Mouse (Mus musculus): ENCODE measurements around the gene Rhoa. TPM values are rescaled to one million over a fixed set of nuclear protein-coding genes. Genes with fewer than 3 reads are reported as not detected.

Gene Rhoa
- total RNA-seq (2023), result 100 to 1,000 TPM; 347 to 351 TPM

DNA sequence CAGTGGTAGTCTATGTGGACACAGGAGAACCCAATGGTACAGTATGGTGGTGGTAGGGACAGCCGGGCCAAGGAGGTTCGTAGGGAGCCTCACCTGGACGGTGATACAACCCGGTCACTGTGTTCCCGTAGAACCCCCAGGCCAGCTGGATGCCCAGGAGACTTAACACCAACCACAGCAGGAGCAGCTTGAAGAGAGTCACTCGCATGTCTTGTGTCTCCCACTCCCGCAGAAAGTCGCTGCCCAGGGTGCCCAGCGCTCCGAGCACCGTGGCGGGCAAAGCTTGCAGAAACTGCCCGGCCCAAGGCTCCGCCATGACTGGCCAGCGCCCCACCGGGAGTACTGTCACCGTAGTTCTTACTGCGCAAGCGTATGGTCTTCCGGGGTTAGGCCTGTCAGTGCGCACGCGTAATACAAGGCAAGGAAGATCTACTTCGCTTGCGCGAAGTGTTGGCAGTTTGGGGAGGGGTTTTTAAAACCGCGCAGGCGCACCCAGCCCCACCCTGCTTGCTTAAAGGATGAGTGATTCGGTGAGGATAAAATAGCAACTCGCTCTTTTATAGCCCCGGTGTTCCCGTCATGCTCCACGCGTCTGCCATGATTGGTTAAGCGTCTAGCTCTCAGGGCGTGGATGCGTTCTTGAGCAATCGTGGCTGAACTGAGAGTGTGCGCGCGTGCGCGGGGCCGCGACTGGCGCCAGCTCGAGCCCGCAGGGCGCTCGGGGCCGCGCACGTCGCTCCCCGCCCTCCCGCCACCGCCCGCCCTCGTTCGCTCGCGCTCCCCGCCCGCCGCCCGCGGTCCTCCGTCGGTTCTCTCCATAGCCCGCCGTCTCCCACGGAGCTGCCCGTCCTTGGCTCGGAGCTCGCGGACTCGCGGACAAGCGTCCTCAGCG, at the start of gene Rhoa, which contains the start of gene Tcta:
Gene Rhoa (plus strand): TSS at position 501 of the 892 bp plus-strand sequence.
Gene Tcta (minus strand): TSS at position 532 of the 892 bp plus-strand sequence.

DNA sequence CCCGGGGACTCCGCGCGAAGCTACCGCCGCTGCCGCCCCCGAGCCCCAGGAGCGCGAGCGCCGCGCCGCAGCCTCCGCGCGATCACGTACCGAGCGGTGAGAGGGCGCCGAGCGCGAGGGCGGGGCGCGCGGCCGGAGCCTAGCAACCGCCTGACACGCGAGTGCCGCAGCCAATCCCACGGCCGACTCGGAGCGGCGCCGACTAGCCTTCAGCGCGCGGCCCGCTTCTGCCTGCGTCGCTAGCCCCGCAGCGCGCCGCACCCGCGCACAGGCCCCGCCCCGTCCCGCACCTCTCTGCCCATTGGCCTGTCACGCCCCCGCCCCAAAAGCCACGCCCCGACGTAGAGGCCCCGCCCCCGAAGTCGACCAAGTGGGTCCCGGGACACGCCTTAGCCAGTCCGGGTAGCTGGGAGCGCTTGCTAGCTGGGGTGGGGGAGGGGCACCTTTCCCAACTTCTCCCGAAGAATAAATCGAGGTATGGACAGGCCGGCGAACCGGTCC, 42.2 kb upstream of the Rhoa start, which contains the start of gene Dag1:
Gene Dag1 (minus strand): TSS at position 269 of the 501 bp plus-strand sequence.

DNA sequence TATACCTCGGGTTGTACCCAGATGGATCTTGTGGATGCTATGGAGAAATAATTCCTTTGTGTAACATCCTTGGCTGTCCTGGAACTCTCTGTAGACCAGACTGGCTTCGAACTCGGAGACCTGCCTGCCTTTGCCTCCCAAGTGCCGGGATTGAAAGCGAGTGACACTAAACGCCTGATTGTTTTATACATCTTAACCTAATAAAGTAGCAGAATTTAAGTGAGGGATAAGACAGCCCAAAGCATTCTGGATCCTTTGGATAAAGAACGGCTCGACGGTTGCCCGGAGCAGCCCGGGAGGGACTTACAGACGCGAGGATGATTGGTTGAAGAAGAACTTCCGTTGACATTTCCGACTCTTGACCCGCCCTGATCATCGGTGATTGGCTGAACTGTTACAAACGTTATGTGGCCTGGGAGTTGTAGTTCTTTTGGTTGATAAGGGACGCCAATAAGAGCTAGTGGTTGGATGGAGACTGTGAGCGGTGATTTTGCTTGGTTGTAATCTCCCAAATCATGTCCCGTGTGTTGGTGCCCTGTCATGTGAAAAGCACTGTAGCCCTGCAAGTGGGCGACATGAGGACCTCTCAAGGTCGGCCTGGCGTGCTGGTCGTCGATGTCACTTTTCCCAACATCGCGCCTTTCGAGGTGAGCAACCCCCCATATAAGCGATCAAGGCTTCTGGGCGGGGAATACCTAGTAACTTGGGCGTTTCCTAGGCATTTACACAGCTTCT, 15.7 kb upstream of the Rhoa start, which contains the start of gene Nicn1:
Gene Nicn1 (plus strand): TSS at position 414 of the 735 bp plus-strand sequence.

DNA sequence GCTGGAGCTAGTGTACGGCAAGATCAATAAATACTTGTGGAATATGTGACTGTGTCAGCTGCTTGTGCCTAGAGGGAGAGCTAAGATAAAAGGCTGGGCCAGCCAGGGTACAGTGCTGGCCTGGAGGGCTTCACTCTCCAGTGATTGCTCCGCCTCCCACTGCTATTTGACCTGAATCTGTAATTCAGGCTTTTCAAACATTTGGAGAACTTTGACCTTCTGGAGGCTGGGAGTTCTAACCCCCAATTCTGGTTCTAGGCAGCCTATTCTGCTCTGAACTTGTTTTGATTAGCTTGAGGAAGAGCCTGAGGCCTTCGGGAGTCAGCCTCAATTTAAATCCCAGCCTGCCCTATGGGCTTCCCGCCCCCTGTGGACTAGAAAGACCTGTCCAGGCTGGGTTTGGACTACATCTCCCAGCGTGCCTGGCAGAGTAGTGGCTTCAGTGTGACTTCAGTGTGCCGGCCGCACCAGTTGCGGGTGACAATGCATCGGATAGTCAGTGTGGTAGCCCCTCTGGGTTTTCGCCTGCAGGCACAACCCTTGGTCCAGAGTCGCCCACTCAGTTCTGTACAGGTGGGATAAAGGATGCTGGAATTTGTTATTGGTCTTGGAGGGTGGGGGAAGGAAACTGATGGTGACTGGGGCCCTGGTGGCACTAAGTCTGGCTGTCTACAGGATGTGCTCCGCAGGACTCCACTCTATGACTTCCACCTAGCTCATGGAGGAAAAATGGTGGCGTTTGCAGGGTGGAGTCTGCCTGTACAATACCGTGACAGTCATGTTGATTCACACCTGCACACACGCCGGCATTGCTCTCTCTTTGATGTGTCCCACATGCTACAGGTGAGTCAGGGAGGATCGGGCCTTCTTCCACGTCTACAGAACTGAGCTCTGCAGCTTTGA, 9.2 kb upstream of the Rhoa start, which contains the start of gene Amt:
Gene Amt (plus strand): TSS at position 401 of the 903 bp plus-strand sequence.

DNA sequence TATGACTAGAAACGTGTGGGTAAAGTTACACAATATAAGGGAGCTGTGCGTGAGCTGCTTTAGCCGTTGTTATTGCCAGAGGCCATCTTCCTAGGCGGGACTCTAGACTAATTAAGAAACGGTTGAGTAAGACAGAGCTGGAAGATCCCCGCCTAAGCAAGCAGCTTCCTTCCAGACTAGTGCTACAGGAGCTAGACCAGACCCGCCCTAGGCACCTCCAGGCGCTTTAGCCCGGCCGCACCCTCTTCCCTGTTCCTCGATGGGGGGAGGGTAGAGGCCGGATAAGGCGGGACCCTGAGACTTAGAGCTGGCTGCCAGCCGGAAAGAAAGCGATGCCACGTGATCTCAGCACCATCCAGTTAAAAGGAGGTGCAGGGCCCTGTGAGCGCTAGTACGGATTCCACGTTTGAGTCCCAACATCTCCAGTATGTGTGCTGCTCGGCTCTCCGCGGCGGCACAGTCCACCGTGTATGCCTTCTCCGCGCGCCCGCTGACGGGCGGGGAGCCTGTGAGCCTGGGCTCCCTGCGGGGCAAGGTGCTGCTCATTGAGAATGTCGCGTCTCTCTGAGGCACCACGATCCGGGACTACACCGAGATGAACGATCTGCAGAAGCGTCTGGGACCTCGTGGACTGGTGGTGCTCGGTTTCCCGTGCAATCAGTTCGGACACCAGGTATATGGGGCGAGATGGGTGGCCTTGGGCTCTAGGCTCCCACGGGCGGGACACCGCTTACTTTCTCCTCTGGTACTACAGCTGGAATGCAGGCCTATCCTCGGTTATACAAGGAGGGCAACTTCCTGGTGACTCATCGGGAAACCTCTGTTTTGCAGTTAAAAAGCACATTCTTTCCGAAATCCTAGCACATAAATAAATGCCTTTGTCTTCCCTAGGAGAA, 33.2 kb downstream of the Rhoa start, which contains the start of gene Gpx1:
Gene Gpx1 (plus strand): TSS at position 18 of the 896 bp plus-strand sequence.

DNA sequence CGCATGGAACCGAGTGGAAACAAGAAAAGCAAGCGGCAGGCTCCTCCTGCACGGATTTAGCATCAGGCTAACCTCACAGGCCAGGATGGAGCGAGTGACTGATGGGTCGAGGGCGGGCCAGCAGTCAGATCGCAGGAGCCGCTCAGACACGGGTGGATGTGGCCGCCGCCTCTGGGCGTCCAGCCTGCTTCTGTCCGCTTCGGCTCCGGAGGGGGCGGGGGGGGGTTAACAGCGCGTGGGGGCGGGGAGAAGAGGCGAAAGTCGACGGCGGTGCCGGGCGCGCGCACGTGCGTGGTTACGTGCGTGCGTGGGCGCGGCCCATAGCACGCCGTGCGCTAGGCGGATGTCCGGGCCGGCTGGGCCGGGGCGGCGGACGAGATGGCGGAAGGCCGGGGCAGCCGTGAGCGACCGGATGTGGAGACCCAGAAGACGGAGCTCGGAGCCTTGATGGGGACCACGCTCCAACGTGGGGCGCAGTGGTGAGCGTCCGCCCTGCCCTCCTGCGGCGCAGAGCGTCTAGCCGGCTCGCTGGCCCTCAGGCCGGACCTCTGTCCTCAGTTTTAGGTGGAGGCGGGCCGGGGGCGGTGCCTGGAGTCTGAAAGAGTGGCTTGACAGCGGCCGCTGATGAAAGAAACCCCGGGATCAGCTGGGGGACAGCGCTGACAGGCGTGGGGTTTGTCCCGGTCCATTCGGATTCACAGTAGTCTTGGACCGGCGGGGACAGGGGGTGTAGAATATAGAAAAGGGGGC, 41.8 kb downstream of the Rhoa start, which contains the start of gene Usp4:
Gene Usp4 (plus strand): TSS at position 314 of the 750 bp plus-strand sequence.

Other genes starting within 250 kb of the Rhoa start
- under 1 TPM; 0.23 to 0.50 TPM for gene Mst1, start 225.7 kb upstream of the Rhoa start, total RNA-seq (2023)
- 100 to 1,000 TPM; 181 to 188 TPM for gene Rnf123, start 222.8 kb upstream of the Rhoa start, total RNA-seq (2023)
- 100 to 1,000 TPM; 105 to 120 TPM for gene Apeh, start 211.5 kb upstream of the Rhoa start, total RNA-seq (2023)
- 1 to 10 TPM in 1 of 2 experiments, under 1 TPM in 1; 0.59 to 1.2 TPM for gene Bsn, start 115.7 kb upstream of the Rhoa start, total RNA-seq (2023)
- 10 to 100 TPM; 32.0 to 33.0 TPM for gene Dag1, start 42.2 kb upstream of the Rhoa start, total RNA-seq (2023)
- gene Nicn1, start 15.7 kb upstream of the Rhoa start, total RNA-seq (2023), result 1 to 10 TPM; 2.9 to 3.2 TPM
- 1 to 10 TPM; 1.9 to 2.3 TPM for gene Amt, start 9.3 kb upstream of the Rhoa start, total RNA-seq (2023)
- gene Tcta, start within 50 bp of the Rhoa start, total RNA-seq (2023), result 10 to 100 TPM; 10.4 to 11.9 TPM
- gene Gpx1, start 32.8 kb downstream of the Rhoa start, total RNA-seq (2023), result 100 to 1,000 TPM; 212 to 222 TPM
- gene Usp4, start 41.7 kb downstream of the Rhoa start, total RNA-seq (2023), result 100 to 1,000 TPM; 154 to 155 TPM
- 10 to 100 TPM in 1 of 2 experiments, 1 to 10 TPM in 1; 7.6 to 10.3 TPM for gene 1700102P08Rik, start 86.7 kb downstream of the Rhoa start, total RNA-seq (2023)
- under 1 TPM in 1 of 2 experiments, not detected in 1; 0.18 TPM for gene Ccdc36, start 122.4 kb downstream of the Rhoa start, total RNA-seq (2023)
- not detected for gene BC048562, start 130.4 kb downstream of the Rhoa start, total RNA-seq (2023)
- 10 to 100 TPM; 37.6 to 40.0 TPM for gene Ccdc71, start 154.4 kb downstream of the Rhoa start, total RNA-seq (2023)
- 1 to 10 TPM; 4.3 to 5.6 TPM for gene Klhdc8b, start 155.5 kb downstream of the Rhoa start, total RNA-seq (2023)
- under 1 TPM in 1 of 2 experiments, not detected in 1; 0.30 TPM for gene Lamb2, start 173.6 kb downstream of the Rhoa start, total RNA-seq (2023)
- gene Usp19, start 184.5 kb downstream of the Rhoa start, total RNA-seq (2023), result 100 to 1,000 TPM; 288 to 319 TPM
- 100 to 1,000 TPM; 207 to 272 TPM for gene Qars, start 201.6 kb downstream of the Rhoa start, total RNA-seq (2023)
- 100 to 1,000 TPM; 216 to 233 TPM for gene Qrich1, start 210.7 kb downstream of the Rhoa start, total RNA-seq (2023)